Mouse (Mus musculus) 3134 (cell line): ENCODE data around the gene Hhipl2.
"Not testable (repeated sequence)": the region's sequence is repeated elsewhere in the genome, so short reads cannot be mapped to it uniquely, and the experiment has no call there.

Experiments
- DNase-seq: peaks from one replicate; pipeline ENCODE4 v3.0.0-alpha.2; 2011; ENCODE audit warnings: low spot score; ENCODE audit not compliant: insufficient read length; ENCODE audit errors: extremely low read depth

The Hhipl2 gene

DNA sequence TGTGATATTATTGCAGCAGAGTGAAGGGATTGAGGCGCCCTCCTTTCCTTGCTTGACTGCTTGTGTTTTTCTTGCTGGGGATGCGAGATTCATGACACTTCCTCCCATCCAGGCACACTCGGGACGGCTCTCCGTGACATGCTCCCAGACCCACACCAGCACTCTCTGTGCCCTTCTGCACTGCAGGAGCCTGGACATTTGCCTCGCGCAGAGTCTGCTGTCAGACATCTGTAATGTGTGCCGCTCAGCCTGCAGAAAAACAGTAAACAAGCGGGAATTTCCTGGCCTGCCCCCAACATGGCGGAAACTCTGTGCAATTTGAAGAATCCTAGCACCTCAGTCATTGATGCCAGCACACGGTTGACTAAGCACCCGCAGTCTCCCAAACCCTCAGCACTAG is at the start of gene Hhipl2:
Gene Hhipl2 (plus strand): TSS at position 343 of the 400 bp plus-strand sequence.
- no peak for DNase-seq

DNA sequence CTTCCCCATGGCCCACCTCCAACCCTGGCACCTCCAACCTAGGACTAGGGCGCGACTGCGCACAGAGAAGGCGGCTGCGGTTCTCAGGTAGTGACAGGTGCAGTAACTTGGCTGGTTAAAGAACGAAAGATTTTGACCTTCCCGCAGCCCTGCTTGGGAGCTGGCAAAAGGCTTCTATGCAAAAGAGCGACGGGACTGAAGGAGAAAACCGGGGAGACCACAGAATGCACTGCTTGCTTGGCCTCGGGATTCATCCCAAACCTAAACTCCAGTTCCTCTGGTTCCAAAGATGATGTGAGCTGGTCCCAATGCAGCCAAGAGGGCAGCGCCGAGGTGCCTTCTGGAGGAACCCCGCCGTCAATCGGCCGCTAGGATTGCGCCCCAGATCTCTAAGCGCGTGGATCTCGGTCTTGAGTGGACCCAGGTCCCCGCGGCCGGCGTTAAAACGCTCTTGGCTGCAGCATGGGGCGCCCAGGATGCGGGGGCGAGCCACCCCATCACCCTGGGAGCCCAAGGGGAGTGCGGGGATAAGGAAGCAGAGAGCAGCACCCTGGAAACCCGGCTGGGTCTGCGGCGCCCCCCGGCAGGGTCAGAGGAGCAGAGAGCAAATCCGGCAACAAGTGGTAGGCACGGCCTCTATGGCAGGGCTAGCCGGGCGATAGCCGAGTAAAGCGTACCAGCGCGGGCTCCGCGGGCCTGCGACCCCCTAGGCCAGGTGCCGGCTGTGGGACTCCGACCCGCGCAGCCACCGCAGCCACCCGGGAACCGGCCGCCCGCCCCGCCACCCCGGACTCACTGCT is 49.2 kb upstream of the Hhipl2 start:
- DNase-seq, result peak; percentile 60

DNA sequence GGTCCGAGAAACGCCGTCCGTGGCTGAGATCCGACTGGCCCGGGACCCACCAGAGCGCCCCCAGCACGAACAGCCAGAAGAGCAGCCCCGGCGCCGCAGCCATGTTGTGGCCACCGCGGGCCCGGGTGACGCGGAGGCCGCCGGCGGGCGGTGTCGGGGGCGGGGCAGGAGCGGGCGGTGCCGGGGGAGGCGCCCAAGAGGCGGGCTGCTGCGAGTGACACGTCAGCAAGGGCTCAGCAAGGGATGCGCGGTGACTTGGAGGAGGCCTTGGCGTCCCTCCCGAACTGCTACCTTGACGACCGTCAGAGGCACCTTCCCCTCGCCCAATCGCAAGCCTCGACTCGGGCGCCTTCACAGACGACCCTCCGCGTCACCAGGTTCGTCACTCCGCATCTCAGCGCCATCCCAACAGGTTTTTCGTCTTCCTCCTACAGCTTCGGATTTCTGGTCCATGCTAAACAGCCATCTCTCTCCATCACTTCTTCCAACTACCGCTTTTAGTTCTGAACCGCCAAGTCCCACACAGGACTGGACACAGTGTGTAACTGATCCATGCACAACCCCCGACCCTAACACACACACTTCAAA is 48.5 kb upstream of the Hhipl2 start, which contains the start of gene Mia3:
Gene Mia3 (minus strand): TSS at position 127 of the 588 bp plus-strand sequence.
- DNase-seq, result peak; percentile 95

DNA sequence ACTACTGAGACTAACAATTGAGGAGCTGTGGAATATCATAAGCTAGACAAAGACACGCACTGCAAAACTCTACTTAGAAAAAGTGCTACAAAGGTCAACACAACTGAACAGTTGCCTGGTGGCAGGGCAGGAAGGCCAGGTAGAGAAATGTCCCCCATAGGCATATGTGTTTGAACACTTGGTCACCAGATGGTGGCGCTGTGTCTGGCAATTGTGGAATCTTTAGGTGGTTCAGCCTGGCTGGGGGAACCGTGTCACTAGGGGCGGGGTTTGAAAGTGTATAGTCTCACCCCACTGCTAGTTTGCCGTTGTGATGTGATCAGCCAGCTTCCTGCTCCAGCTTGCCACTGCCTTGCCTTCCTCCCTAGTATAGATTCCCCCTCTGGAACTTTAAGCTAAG is 43.3 kb upstream of the Hhipl2 start:
- no peak for DNase-seq

DNA sequence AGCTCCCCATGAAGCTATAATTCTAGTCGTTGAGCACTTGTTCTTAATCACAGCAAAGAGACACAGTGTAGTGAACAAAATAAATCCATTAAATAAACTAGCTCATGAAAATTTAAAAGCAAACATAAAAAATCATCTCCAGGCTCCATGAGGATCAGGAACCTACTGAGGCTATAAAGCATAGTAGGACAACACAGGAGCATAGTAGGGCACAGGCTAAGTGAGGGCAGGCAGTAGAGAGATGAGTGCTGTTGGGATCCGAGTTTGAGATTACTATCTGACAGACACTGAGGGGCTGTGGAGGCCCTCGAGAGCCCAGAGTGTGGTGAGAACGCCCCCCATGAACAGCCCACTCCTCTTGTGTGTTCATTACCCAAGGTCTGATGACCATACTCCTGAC is 41.0 kb upstream of the Hhipl2 start:
- no peak for DNase-seq

DNA sequence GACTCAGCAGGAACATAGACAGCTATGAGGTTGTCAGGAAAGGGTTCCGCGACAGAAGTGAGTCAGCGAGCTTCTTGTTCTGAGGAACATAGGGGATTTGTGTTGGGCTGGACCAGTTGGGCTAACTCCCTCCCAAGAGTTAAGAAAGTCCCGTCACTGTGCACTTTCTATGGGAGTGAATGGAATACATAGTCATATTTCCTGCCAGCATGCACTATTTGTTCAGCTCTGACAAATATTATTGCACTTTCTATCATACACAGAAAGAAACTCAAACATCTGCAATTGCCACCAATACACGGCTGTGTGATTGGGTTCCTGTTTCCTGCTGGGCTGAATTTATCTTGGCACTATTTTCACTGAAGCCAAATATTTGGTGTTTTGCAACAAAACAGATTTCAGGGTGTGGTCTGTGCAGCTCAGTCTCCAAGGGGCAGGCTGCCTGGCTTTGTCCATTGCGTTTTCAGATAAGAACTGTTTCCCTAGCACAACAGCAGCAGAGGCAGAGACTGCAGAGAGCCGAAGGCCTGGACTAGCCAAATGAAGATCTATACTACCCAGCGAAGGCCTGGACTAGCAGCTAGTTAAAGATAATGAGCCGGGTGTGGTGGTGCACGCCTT is 39.6 kb upstream of the Hhipl2 start:
- DNase-seq, result no peak

DNA sequence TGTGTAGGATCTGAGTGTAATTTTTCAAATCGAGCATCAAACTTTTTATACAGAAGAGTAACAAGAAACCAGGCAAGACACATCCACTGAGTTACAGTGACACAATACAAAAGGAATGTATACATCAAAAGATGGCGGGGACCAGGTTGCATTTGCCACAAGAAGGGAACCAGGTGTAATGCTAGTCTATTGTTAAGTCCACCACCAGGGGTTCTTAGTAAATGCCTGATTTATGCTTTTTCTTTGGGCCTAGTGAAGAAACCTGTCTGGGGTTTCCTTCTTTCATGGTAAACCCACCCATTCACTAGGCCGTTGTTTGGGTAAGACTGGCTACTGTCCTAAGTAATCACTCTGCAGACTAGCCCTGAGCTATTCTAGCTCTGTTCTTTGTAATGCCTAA is 38.6 kb upstream of the Hhipl2 start:
- DNase-seq, result not testable (repeated sequence)

DNA sequence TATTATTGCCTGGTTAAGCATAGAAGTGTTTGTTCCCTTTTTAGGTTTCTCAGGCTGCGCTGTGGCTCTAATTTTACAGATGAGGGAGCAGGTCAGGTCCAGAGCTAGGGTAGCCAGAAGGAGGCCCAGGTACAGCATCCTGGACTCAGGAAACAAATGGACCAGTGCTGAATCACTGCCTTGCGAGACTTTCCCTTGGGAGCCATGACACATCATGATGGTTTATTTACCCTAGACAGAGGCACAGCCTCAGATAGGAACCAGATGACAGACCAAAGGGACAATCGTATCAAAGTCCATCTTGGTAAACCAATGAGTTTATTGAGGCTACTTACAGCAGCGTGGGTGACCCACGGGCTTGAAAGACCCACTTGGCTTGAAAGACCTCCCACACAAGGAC is 36.2 kb upstream of the Hhipl2 start:
- DNase-seq, result no peak

DNA sequence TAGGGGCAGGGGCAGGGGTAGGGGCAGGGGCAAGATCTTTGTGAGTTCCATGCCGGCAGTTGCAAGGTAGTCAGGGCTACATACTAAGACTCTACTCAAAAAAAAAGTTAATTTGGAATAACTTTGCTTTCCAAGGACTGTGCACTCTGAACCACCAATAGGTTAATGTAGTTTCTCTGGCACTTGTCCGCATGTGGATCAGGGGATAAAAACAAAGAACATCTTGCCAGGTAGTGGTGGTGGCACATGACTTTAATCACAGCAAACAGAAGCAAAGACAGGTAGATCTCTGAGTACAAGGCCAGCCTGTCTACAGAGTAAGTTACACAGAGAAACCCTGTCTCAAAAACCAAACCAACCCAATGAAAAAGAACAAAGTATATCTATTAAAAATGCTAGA is 35.4 kb upstream of the Hhipl2 start:
- DNase-seq, result no peak

DNA sequence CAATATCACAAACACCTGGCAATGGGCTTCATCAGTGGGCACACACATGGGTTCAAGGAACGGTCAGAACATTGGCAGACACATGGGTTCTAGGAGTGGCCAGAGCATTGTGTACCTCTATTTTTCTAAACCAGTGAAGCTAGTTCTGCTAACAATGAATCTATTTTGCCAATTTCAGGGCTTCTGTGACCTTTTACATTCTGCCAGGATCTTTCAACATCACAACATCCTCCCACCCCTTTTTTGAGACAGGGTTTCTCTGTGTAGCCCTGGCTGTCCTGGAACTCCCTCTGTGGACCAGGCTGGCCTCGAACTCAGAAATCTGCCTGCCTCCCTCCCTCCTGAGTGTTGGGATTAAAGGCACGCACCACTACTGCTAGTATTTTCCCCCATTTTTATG is 30.6 kb upstream of the Hhipl2 start:
- DNase-seq, result not testable (repeated sequence)

DNA sequence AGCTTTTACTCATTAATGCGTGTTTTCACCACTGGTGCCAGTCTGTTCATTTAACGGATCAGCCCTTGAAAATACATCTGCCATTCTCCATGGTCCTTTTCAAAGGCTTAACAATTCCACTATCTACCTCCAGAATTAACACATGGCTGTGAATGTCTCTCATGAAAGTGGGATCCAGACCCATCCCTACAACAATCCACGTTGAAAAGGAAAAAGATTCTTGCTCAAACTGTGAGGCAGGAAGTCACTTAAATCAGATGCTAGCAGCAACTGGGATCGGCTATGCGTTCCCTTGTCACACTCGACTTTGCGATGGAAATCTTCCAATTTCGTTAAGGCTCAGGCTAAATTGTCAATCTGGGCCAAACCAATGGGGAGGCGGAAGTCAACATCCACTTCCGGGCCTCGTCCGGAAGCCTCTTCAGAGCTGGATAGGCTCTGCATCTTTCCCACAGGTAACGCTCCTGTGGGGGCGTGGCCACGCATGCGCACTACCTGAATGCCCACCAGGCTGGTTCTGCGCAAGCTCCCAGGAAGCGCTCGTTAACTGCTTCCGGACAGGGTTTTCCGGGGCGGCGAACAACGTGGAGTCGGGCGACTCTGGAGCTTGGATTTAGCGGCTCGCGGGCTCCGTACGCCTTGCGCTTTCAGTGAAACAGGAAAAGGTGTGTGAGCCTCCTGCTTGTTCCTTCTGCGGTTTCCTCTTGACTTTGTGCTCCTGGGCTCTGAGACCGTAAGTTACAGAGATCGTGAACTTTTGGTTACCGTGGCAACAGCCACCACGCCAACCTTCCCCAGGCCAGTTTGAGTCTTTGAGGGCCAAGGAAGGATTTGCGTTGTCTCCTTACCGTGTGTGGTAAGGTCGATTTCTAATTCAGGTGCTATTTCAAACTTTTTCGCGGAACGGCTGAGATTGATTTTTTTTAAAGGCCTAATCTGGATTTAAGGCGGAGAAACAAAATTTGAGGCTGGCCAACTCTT is 29.3 kb upstream of the Hhipl2 start, which contains the start of gene Taf1a:
Gene Taf1a (plus strand): TSS at position 556 of the 981 bp plus-strand sequence.
- peak; percentile 81 for DNase-seq

DNA sequence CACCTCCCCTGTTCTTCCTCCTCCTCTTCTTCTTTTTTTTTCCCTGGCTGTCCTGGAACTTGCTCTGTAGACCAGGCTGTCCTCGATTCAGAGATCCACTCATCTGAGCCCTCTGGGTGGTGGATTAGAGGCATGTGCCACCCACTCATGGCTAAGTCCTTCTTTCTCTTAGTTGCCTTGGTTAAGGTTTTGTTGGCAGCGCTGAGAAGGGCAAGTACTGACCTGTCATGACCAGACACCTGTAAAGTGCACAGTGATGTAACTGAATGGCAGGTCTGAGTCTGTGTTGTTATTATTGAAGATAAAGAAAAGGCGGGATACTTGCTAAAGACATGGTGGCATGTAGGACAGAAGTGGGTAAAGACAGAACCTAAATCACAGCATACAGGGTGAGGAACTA is 14.6 kb upstream of the Hhipl2 start:
- no peak for DNase-seq

DNA sequence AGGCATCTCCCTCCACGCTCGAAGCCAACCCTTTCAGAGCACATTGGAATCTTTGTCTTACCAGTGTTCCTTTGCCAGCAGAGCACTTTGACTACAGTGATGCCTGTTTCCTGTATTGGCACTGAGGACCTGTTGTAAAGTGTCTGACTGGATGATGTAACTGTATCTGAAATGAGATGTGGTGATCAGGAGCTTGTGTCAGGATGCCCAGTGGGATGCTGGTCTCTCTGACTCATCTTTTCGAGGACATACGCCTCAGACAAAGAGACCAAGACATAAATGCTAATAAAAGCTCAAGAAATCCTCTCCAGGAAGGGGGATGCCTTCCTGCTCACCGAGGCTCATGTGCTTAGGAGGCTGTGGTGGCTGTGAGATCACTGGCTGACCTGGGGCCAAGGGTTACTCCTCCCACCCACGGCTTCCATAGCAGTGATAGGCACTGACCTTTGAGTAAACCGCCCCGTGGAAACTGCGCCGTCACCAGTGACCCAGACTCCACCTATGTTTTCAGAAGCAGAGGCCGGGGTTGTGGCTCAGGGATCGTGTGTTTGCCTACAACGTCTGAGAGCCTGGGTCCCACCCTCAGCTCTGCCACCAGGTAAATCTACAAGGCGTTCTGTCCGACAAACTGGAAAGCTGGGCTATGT is 3.8 kb upstream of the Hhipl2 start:
- DNase-seq, result no peak

DNA sequence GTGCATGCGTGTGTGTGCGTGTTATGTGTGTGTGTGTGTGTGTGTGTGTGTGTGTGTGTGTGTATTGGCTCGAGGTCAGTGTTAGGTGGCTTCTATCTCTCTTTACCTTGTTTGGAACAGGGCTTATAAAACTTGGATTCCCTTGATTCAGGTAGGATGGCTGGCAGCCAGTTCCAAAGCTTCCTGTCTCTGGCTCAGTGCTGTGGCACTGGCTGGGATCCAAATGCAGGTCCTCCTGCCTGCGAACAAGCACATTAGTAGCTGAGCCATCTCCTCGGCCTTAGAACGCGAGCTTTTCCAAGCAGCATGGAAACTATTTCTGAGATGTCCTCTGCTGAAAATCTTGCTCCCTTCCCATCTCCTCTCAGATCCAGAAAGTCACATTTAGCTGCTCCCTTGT is 1.7 kb downstream of the Hhipl2 start:
- no peak for DNase-seq

DNA sequence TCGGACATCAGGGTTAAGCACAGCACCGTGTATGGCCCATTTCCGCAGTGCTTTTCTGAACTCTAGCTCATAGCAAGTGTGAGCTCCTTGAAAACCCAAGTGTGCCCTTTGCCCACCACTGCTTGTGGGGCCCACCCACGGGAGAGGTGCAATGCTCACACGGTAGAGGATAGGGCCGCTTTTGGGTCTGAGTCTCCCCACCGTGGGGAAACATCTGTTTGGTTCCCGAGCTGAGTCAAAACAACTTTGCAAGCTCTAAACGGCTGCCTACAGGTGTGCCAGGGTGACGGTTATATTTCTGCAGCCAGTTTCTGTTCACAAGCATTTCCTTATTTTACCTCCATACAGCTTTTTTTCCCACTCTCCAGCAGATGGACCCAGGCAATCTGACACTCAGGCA is 2.3 kb downstream of the Hhipl2 start:
- DNase-seq, result no peak

DNA sequence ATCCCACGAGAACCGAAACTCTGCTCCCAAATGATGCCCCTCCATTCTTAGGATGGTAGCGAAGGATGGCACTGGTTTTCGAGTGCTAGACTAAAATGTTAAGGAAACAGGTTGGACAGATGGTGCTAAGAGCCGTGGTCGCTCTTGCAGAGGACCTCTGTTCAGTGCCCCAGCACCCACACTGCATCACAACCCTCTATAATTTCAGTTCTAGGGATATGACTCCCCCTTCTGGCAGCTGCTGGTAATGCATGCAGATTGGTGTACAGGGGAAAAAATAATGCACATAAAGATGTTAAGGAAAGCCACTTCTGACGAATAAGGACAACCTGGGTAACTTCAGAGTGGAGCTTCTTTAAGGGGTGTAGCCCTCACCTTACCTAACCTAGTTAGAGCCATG is 6.1 kb downstream of the Hhipl2 start:
- no peak for DNase-seq

DNA sequence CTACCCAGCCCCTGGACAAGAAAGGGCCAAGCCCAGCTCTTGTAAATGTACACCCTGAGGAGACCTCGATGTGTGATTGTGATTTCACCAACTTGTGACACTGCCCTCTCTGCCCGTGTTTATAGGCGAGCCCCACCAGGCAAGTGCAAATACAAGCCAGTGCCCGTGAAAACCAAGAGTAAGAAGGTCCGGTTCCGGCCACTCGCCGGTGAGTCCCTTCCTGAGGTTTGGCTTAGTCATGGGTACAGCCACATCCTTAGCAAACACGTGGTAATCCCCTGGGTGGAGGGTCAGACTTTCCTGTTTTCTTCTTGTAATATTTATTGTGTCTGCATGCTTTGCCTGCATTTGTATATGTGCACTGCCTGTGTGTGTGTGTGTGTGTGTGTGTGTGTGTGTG is 16.9 kb downstream of the Hhipl2 start:
- no peak for DNase-seq

DNA sequence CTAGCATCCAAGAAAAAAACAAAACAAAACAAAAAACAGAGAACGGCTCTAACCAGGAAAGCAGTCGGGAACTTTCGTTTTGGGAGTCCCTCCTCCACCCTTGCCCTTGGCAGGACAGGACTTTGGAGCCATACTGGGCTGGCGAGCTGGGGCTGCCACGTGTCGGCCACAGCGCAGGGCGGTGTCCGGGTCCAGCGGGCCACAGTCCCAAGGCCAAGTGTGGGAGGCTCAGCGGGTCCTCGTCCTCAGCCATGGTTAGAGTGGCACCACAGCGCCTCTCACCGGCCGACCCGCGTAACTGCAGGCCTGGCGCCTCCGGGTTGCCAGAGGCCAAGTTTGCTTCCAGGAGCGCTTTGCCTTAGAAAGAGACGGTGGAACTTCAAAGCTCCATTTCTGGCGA is 21.0 kb downstream of the Hhipl2 start:
- peak; percentile 73 for DNase-seq

DNA sequence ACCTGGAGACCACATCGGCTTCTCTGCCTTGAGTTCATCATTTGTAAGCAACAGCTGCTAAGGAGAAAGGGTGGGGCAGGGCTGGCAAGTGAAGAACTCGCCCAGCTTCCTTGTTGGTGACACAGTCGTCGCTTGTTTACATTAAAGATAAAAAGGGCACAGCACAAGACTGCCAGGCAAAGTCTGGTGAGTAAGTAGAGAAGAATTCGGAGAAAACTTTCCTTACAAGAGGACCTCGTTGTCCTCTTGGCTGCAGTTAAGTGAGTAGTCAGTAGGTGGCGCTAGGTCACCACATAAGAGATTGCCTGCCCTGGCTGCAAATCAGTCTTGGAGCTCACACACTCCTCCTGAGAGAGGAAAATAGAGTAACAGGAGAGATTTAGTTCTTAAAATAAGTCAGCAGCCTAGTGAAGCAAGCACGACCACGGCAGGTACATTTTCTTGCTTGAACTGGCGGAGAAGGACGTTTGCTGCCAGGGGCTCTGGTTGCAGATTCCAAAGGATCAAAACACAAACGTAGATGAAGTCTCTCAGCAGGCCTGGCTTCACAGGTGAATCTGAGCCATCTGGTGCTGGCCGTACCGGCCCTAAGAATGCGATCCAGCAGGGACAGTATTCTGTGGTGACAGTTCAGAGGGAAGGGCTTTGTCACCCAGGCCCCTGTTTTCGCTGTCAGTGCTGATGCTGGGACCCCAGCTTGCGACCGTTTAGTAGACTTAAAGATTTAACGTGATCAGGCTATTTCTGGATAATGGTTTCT is 24.2 kb downstream of the Hhipl2 start:
- peak; percentile 76 for DNase-seq
